Mouse (Mus musculus): ENCODE measurements at regions not wholly inside any gene's neighbourhood (a gene's known extent, or its start where the extent isn't known, plus 50 kb on each side); places are given as distances from the start of the nearest gene placed in this dataset.

DNA sequence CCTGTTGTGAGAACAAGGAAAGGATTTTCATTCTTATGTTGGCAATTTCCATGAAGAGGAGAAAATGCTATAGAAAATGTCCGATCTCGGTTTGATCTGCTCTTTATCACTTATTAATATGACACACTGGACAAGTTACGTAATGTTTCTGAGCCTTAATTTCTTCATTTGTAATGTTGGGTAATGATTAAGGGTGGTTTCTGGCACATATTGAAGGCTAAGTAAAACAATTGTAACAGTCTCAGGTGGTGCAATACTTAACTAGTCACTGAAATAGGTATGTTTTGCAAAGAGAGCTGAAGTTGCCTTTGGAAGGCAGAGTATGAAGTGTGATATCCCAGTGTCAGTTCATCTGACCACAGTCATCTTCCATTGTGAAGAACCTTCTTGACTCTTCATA is 1427.2 kb upstream of the A1bg start:
- Histone ChIP-seq H3K9me3 (ENCODE audit: control insufficient read depth, low read depth, low read length) (no peaks in the 10 kb centered on the region), H3K36me3 (ENCODE audit: control insufficient read depth, insufficient read depth, low read length) (no peaks in the 10 kb centered on the region), H3K9ac (replicated peaks; ENCODE audit: low read depth, low read length) (no peak overlapping the region), H3K27me3 (ENCODE audit: control insufficient read depth, insufficient read depth, low read length) (no peaks in the 10 kb centered on the region), H3K4me3 (ENCODE audit: low read depth, low read length) (no peak overlapping the region), H3K4me1 (ENCODE audit: control insufficient read depth, insufficient read depth, low read length) (no peaks in the 10 kb centered on the region), H3K4me2 (replicated peaks; ENCODE audit: low read depth, low read length) (no peak overlapping the region), H3K27ac (ENCODE audit: low read length) (no peak overlapping the region)
- WGBS, result 96% methylated on average over 3 of the region's 3 CpGs
- no peak for ATAC-seq (ENCODE audit: insufficient number of reproducible peaks, insufficient read depth, low FRiP score, low read depth)

DNA sequence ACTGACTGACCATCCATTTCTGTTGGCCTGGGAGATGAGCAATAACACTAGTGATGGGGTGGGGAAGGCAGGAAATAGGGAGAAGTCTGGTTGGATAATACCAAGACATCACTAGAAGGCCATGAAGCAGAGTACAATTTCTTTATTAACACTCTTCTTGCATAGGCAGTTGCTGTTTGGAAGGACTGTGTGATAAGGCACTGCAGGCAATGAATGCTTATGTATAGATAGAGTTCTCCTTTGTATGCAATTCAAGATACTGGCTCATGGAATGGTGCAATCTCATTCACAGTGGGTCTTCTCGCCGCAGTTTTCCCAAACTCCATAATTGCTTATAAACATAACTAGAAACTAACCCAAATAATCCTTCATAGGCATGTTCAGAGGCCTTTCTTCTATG is 1426.1 kb upstream of the A1bg start:
- Histone ChIP-seq H3K9me3 (ENCODE audit: control insufficient read depth, low read depth, low read length) (no peaks in the 10 kb centered on the region), H3K27ac (ENCODE audit: low read length) (no peak overlapping the region), H3K4me2 (replicated peaks; ENCODE audit: low read depth, low read length) (no peak overlapping the region), H3K27me3 (ENCODE audit: control insufficient read depth, insufficient read depth, low read length) (no peaks in the 10 kb centered on the region), H3K36me3 (ENCODE audit: control insufficient read depth, insufficient read depth, low read length) (no peaks in the 10 kb centered on the region), H3K4me3 (ENCODE audit: low read depth, low read length) (no peak overlapping the region), H3K9ac (replicated peaks; ENCODE audit: low read depth, low read length) (no peak overlapping the region), H3K4me1 (ENCODE audit: control insufficient read depth, insufficient read depth, low read length) (no peaks in the 10 kb centered on the region)
- WGBS, result 94% methylated on average over 2 of the region's 2 CpGs
- no peak for ATAC-seq (ENCODE audit: insufficient number of reproducible peaks, insufficient read depth, low FRiP score, low read depth)

DNA sequence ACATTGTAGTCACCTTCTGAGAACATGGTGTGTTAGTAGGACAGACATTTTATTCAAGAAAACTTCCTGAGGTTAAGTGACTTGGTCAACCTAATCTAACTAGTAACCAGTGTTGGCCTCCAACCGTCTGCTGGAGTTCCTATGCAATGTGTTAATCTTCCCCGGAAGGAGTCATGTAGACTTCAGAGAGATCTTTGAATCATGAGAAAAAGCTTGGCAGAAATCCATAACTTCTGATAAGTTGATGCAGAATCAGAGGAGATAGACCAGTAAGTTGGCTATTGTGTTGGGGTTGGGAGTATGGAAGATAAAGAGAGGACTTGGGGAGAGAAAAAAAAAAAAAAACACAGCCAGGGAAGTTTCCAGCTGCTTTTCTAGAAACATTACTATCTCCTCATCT is 1424.9 kb upstream of the A1bg start:
- H3K4me1 ChIP-seq (ENCODE audit: control insufficient read depth, insufficient read depth, low read length), result no peaks in the 10 kb centered on the region
- ATAC-seq (ENCODE audit: insufficient number of reproducible peaks, insufficient read depth, low FRiP score, low read depth), result no peak
- H3K36me3 ChIP-seq (ENCODE audit: control insufficient read depth, insufficient read depth, low read length), result no peaks in the 10 kb centered on the region
- H3K4me2 ChIP-seq (replicated peaks; ENCODE audit: low read depth, low read length), result no peak overlapping the region
- no peak overlapping the region for H3K9ac ChIP-seq (replicated peaks; ENCODE audit: low read depth, low read length)
- H3K9me3 ChIP-seq (ENCODE audit: control insufficient read depth, low read depth, low read length), result no peaks in the 10 kb centered on the region
- no peaks in the 10 kb centered on the region for H3K27me3 ChIP-seq (ENCODE audit: control insufficient read depth, insufficient read depth, low read length)
- 83% methylated on average over 2 of the region's 2 CpGs for WGBS
- H3K27ac ChIP-seq (ENCODE audit: low read length), result no peak overlapping the region
- H3K4me3 ChIP-seq (ENCODE audit: low read depth, low read length), result no peak overlapping the region

DNA sequence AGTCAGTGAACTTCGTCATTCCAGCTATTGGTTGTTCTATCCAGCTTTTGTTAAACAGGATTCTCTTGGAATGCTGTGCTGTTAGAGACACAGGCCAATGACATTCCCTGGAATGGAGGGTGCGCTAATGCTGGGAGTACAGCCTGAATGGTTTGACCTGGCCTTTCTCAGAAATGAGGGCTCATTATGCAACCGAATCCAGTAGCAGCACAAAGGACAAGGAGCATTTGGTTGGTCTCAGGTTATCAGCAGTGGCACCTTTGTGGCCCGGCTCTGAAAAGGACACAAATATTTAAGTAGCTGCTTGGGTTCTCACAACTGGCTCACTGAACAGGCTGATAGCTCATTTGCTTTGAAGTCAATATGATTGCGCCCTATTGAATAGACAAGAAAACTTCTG is 1423.1 kb upstream of the A1bg start:
- Histone ChIP-seq H3K27ac (ENCODE audit: low read length) (no peak overlapping the region), H3K36me3 (ENCODE audit: control insufficient read depth, insufficient read depth, low read length) (no peaks in the 10 kb centered on the region), H3K4me3 (ENCODE audit: low read depth, low read length) (no peak overlapping the region), H3K9ac (replicated peaks; ENCODE audit: low read depth, low read length) (no peak overlapping the region), H3K4me1 (ENCODE audit: control insufficient read depth, insufficient read depth, low read length) (no peaks in the 10 kb centered on the region), H3K27me3 (ENCODE audit: control insufficient read depth, insufficient read depth, low read length) (no peaks in the 10 kb centered on the region), H3K4me2 (replicated peaks; ENCODE audit: low read depth, low read length) (no peak overlapping the region), H3K9me3 (ENCODE audit: control insufficient read depth, low read depth, low read length) (no peaks in the 10 kb centered on the region)
- ATAC-seq (ENCODE audit: insufficient number of reproducible peaks, insufficient read depth, low FRiP score, low read depth), result no peak
- 65% methylated on average over 5 of the region's 5 CpGs for WGBS

DNA sequence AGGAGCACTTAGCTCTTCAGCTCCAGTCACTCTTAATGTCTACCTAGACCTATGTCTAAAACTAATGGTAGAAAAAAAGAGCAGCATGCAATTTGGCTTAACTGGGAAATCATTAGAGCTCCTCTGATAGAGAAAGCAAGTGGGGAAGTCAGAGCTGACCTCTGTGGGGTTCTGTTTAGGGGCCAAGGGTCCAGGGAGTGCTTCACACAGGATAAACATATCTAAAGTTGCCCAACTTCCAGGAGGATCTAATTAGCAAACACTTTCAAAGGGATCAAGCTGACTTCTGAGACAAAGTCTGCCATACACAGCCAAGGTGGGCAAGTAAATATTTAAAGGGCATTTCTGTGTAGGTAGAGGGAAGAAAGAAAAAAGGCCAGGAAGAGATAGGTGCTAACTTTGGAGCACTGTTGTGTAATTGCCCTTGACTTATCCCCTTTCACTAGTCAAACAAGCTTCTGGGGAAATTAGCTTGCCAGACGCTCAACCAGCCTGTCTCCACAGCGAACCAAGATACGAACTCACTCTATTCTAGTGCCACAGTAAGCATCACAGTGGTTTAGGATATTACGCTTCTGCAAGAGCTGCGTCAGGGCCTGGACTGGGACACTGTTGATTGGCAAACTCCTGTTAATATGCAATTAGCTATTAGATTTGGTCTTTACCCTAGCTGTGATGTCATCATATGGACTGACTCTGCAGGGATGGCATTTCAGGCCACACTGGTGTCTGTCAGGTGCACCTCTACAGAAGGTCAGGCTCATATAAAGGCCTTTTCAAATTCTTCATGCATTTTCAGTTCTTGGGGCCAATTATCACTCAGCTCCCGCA is 1413.9 kb upstream of the A1bg start:
- Histone ChIP-seq H3K4me3 (ENCODE audit: low read depth, low read length) (no peak overlapping the region), H3K27me3 (ENCODE audit: control insufficient read depth, insufficient read depth, low read length) (no peaks in the 10 kb centered on the region), H3K9me3 (ENCODE audit: control insufficient read depth, low read depth, low read length) (no peaks in the 10 kb centered on the region), H3K4me2 (replicated peaks; ENCODE audit: low read depth, low read length) (no peak overlapping the region), H3K4me1 (ENCODE audit: control insufficient read depth, insufficient read depth, low read length) (no peaks in the 10 kb centered on the region), H3K36me3 (ENCODE audit: control insufficient read depth, insufficient read depth, low read length) (no peaks in the 10 kb centered on the region), H3K27ac (ENCODE audit: low read length) (no peak overlapping the region), H3K9ac (replicated peaks; ENCODE audit: low read depth, low read length) (no peak overlapping the region)
- ATAC-seq (ENCODE audit: insufficient number of reproducible peaks, insufficient read depth, low FRiP score, low read depth), result no peak
- WGBS, result 78% methylated on average over 6 of the region's 6 CpGs

DNA sequence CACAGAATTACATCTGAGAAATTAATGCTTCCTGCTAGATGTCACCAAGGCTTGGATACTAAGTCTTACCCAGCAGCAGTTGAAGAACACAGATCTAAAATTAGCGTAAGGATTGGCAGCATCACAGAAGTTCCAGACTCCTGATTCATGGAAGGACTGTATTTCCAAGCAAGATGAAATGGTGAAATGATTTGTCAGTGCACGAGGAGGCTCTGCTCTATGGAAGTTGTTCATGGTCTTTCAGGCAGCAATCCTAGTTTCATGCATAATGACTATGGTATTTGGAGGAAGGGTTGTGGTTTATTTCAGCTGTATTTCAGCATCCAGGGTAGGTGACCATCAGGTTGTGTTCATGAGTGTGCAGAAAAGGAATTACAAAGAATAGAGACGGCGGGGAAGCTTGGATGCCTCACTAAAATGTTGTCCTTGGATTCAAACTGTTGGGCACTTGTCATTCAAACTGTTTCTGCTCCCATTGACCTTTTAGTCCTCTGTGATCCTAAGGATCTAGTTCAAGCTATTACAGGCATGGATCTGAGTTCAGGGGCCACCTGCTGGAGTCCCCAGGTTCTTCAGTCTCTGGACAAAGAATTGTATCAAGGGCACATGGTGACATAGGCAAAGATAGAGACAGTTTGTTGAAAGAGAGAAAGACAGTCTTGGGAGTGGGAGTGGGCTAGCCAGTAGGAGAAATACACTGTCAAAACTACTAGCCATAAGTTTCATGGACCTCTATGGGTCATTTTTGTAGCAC is 1411.6 kb upstream of the A1bg start:
- Histone ChIP-seq H3K9ac (replicated peaks; ENCODE audit: low read depth, low read length) (no peak overlapping the region), H3K4me3 (ENCODE audit: low read depth, low read length) (no peak overlapping the region), H3K9me3 (ENCODE audit: control insufficient read depth, low read depth, low read length) (no peaks in the 10 kb centered on the region), H3K27me3 (ENCODE audit: control insufficient read depth, insufficient read depth, low read length) (no peaks in the 10 kb centered on the region), H3K27ac (ENCODE audit: low read length) (no peak overlapping the region), H3K4me2 (replicated peaks; ENCODE audit: low read depth, low read length) (no peak overlapping the region), H3K36me3 (ENCODE audit: control insufficient read depth, insufficient read depth, low read length) (no peaks in the 10 kb centered on the region), H3K4me1 (ENCODE audit: control insufficient read depth, insufficient read depth, low read length) (no peaks in the 10 kb centered on the region)
- WGBS, result 92% methylated on average over 4 of the region's 4 CpGs
- ATAC-seq (ENCODE audit: insufficient number of reproducible peaks, insufficient read depth, low FRiP score, low read depth), result no peak

DNA sequence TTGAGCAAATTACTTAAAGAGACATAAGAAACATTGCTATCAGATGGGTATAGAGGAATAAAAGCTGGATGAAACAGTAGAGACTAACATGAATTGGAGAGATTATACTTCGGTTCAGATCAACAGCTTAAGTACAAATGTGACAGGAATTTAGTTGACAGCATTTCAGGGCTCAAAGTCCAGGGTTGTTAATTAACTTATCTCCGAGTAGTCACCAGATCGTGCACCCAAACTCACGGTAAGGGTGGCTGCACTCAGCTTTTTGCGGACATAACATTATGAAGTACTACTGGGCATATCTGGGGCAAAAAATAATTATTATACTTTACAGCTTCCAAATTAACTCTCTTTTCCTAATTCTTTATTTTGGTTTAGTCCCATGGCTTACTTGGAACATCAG is 1409.3 kb upstream of the A1bg start:
- H3K9ac ChIP-seq (replicated peaks; ENCODE audit: low read depth, low read length), result no peak overlapping the region
- no peaks in the 10 kb centered on the region for H3K27me3 ChIP-seq (ENCODE audit: control insufficient read depth, insufficient read depth, low read length)
- H3K4me1 ChIP-seq (ENCODE audit: control insufficient read depth, insufficient read depth, low read length), result peaks cover 10% of the 10 kb centered on the region; the same call in 1 of the 2 replicates
- H3K27ac ChIP-seq (ENCODE audit: low read length), result no peak overlapping the region
- no peaks in the 10 kb centered on the region for H3K9me3 ChIP-seq (ENCODE audit: control insufficient read depth, low read depth, low read length)
- no peak for ATAC-seq (ENCODE audit: insufficient number of reproducible peaks, insufficient read depth, low FRiP score, low read depth)
- no peak overlapping the region for H3K4me2 ChIP-seq (replicated peaks; ENCODE audit: low read depth, low read length)
- 72% methylated on average over 5 of the region's 5 CpGs for WGBS
- no peaks in the 10 kb centered on the region for H3K36me3 ChIP-seq (ENCODE audit: control insufficient read depth, insufficient read depth, low read length)
- H3K4me3 ChIP-seq (ENCODE audit: low read depth, low read length), result no peak overlapping the region

DNA sequence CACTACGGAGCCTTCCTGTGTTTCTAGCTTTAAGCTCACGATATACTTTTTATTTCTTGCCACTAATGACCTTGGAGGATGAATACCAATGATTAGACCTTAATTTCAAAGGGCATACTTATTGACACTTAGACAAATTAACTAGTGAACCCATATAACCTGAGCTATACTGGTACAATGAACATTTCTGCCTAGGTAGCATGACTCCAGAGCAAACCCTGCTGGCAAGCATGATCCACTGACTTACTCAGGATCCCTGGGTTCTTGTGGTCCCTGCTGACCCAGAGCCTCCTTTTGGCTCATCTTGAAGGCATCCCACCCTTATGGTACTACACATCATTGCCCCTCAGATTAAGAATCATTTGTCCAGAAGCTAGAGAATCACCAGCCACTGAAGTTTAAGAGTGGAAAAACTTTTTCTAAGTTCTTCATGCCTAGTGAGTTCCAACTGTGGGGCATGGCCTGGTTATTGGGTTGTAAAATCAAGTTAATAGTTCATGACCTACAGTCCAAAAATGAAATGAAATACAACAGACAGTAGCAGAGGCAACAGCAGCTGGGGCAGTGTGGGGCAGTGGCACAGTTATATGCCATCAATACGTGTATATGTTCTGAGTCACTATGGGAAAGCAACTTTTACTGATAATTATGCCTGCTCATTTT is 1408.5 kb upstream of the A1bg start:
- H3K27ac ChIP-seq (ENCODE audit: low read length), result no peak overlapping the region
- ATAC-seq (ENCODE audit: insufficient number of reproducible peaks, insufficient read depth, low FRiP score, low read depth), result no peak
- H3K4me2 ChIP-seq (replicated peaks; ENCODE audit: low read depth, low read length), result no peak overlapping the region
- H3K36me3 ChIP-seq (ENCODE audit: control insufficient read depth, insufficient read depth, low read length), result no peaks in the 10 kb centered on the region
- WGBS, result 91% methylated on average over 3 of the region's 3 CpGs
- H3K27me3 ChIP-seq (ENCODE audit: control insufficient read depth, insufficient read depth, low read length), result no peaks in the 10 kb centered on the region
- H3K4me1 ChIP-seq (ENCODE audit: control insufficient read depth, insufficient read depth, low read length), result peaks cover 10% of the 10 kb centered on the region; the same call in 1 of the 2 replicates
- H3K4me3 ChIP-seq (ENCODE audit: low read depth, low read length), result no peak overlapping the region
- H3K9me3 ChIP-seq (ENCODE audit: control insufficient read depth, low read depth, low read length), result no peaks in the 10 kb centered on the region
- H3K9ac ChIP-seq (replicated peaks; ENCODE audit: low read depth, low read length), result no peak overlapping the region
